Mouse (Mus musculus): Measurements from ENCODE around the gene Tmem267.
"Not testable (repeated sequence)": the region's sequence is repeated elsewhere in the genome, so short reads cannot be mapped to it uniquely, and the experiment has no call there.

The Tmem267 gene

GRCm38 (mm10) chr13:119618841-119619240 is 131.0 kb downstream of the Tmem267 start:
- DNase-seq (ENCODE audit: low read depth, low spot score): no peak

GRCm38 (mm10) chr13:119619735-119620134 is 131.9 kb downstream of the Tmem267 start:
- DNase-seq (ENCODE audit: low read depth, low spot score): no peak

DNA sequence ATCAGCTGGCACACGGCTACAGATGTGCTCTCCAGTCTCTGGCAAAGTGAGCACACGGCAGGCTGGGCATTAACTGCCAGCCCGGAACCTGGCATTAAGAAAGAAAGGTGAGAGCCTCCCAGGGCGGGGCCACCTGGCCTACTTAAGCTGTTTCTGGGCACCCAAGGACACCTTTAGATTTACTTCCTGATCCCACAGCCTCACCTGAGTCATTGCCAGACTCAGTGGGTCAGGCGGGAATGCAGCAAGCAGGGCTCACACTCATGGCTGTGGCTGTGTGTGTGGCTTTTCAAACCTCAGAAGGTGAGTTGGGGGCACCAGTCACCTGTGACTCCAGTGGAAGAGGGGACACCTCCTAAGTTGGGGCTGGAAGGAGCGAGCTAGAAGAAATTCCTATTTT is 135.8 kb downstream of the Tmem267 start, which contains the start of gene Ccl28:
Gene Ccl28 (plus strand): TSS at position 186 of the 400 bp plus-strand sequence.
- no peak for DNase-seq (ENCODE audit: low read depth, low spot score)

DNA sequence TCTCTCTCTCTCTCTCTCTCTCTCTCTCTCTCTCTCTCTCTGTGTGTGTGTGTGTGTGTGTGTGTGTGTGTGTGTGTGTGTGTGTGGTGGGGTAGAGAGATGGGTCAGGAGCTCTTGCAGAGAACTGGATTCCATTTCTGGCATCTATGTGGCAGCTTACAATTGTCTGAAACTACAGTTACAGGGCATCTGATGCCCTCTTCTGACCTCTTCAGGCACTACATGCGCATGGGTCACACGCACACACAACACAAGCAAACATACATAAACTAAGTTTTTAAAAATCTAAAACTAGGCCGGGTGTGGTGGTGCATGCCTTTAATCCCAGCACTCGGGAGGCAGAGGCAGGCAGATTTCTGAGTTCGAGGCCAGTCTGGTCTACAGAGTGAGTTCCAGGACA is 138.1 kb downstream of the Tmem267 start:
- DNase-seq (ENCODE audit: low read depth, low spot score): not testable (repeated sequence)

- DNase-seq (ENCODE audit: low read depth, low spot score): peak; percentile 84
Observed at GRCm38 (mm10) chr13:119631482-119632155, 143.8 kb downstream of the Tmem267 start.

DNA sequence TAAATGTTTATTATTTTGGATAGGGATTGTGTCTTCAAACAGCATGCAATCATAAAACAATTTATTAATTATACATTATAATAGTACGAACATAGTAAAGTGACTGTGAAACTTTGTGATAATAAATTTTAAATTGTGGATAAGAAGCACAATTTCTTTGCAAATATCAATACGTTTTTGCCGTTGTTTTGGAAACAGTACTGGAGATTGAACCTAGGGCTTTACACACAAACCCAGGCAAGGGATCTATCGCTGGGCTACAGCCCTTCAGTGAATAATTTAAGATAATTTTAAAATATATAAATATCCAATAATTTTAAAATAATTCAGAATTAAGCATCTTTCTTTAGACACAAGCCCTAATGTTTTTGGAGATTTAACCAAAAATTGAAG is 144.3 kb downstream of the Tmem267 start:
- DNase-seq (ENCODE audit: low read depth, low spot score): no peak

DNA sequence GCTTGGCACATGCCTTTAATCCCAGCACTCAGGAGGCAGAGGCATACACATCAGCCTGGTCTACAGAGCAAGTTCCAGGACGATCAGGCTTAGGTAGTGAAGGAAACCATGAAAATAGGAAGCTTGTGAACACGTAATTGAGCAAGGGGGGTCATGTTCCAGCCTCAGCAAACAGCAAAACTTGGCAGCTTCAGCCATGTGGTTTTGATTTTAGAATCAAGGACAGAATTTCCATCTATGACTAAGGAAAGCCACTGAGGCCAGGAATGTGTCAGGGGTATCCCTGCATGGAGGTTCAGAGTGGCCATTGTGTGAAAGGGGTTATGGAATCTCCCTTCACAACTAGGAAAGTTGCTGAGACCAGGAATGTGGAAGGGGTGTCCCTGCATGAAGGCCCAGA is 147.7 kb downstream of the Tmem267 start:
- DNase-seq (ENCODE audit: low read depth, low spot score): no peak

DNA sequence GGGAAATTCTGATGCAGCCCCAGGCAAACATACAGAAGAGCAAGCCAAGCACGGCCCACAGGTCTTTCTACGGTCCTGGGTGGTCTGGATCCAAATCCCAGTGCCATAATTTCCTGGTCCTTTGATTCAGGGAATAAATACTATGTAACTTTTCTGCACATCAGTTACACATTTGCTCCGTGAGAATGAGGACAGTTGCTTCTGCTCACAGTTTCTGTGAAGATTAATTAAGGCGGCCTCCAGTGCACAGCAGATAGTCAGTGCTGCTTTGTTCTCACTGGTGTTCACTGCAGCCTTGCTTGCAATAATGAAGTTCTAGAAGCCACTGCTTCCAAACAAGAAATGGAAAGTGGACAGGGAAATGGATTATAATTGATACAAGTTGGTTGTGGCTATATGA is 150.0 kb downstream of the Tmem267 start:
- DNase-seq (ENCODE audit: low read depth, low spot score): no peak

DNA sequence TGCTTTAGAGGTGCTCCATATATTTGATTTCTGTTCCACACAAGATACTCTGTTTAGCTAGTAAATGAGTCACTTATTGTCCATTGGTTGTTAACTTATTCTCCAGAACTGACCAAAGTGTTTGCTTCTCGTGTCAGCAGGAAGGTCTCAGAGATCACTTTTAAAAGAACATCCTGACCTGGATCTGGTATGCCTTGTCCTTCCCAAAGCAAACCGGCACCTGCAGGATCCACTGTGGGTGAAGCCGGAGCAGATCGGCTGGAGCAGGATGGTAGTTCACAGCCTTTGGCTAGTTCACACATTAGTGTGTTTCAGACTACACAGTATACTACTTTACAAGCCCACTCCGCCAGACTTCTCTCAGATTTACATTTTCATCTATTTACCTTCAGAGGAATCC is 150.6 kb downstream of the Tmem267 start:
- DNase-seq (ENCODE audit: low read depth, low spot score): no peak

GRCm38 (mm10) chr13:119639302-119639701 is 151.5 kb downstream of the Tmem267 start:
- no peak for DNase-seq (ENCODE audit: low read depth, low spot score)

DNA sequence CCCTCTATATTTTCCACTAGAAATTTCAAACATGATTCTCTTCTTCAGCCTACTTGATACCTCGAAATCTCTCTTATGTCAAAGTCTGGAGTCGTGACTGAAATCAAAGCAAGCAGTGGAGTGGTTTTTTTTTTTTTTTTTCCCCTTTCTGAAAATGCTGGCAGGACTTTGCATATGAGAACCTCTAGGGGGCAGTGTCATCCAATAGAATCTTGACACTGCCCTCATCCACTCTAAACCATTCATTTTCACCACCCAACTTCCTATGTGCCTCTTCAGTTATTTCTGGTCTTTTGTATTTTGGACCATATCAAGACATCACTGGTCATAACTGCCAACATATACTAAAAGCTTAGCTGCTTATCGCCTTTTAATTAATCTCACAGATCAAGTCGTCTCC is 152.7 kb downstream of the Tmem267 start:
- peak; percentile 39 for DNase-seq (ENCODE audit: low read depth, low spot score)

GRCm38 (mm10) chr13:119641145-119641544 is 153.3 kb downstream of the Tmem267 start:
- no peak for DNase-seq (ENCODE audit: low read depth, low spot score)

- no peak for DNase-seq (ENCODE audit: low read depth, low spot score)
Observed at GRCm38 (mm10) chr13:119644769-119645168, 156.9 kb downstream of the Tmem267 start.

GRCm38 (mm10) chr13:119646511-119646910 is 158.7 kb downstream of the Tmem267 start:
- DNase-seq (ENCODE audit: low read depth, low spot score): no peak

GRCm38 (mm10) chr13:119648891-119649698 is 161.3 kb downstream of the Tmem267 start:
- no peak for DNase-seq (ENCODE audit: low read depth, low spot score)

DNA sequence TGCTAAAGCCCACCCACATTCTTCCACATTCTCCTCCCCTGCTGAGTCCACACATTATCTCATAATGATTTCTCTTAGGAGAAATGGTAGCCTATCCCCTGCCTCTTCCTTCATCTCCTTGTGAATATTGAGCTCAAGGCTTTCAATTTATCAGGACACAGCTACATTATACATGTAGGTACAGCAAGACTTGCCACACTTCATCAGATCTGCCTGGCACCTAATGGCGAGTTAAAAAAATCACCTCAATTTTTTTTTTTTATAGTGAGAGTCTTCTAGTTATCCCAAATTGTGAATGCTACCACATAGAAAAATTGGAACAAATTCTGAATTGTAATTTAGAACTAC is 161.8 kb downstream of the Tmem267 start:
- DNase-seq (ENCODE audit: low read depth, low spot score): no peak

- no peak for DNase-seq (ENCODE audit: low read depth, low spot score)
Observed at GRCm38 (mm10) chr13:119654734-119655133, 166.9 kb downstream of the Tmem267 start.

- no peak for DNase-seq (ENCODE audit: low read depth, low spot score)
Observed at GRCm38 (mm10) chr13:119656246-119656645, 168.4 kb downstream of the Tmem267 start.

GRCm38 (mm10) chr13:119656846-119657416 is 169.1 kb downstream of the Tmem267 start:
- no peak for DNase-seq (ENCODE audit: low read depth, low spot score)
